Mouse (Mus musculus): ENCODE data around the gene Xrcc3.
A peak's percentile ranks its signal among the peaks of the same experiment; 100 is the strongest.

Gene Xrcc3

GRCm38 (mm10) chr12:111774156-111774555 lies 39.5 kb downstream of the Xrcc3 start:
- no peak for DNase-seq (ENCODE audit: low spot score)

- no peak for DNase-seq (ENCODE audit: low spot score)
Measured at GRCm38 (mm10) chr12:111770651-111771050, 43.0 kb downstream of the Xrcc3 start.

- DNase-seq (ENCODE audit: low spot score), result no peak
Measured at GRCm38 (mm10) chr12:111769816-111770577, 43.7 kb downstream of the Xrcc3 start.

GRCm38 (mm10) chr12:111769306-111769705 lies 44.4 kb downstream of the Xrcc3 start:
- no peak for DNase-seq (ENCODE audit: low spot score)

- no peak for DNase-seq (ENCODE audit: low spot score)
Measured at GRCm38 (mm10) chr12:111768322-111768928, 45.2 kb downstream of the Xrcc3 start.

- DNase-seq (ENCODE audit: low spot score), result no peak
Measured at GRCm38 (mm10) chr12:111766313-111767236, 47.1 kb downstream of the Xrcc3 start.

GRCm38 (mm10) chr12:111762620-111763280 lies 50.9 kb downstream of the Xrcc3 start:
- no peak for DNase-seq (ENCODE audit: low spot score)

- no peak for DNase-seq (ENCODE audit: low spot score)
Measured at GRCm38 (mm10) chr12:111760306-111760908, 53.3 kb downstream of the Xrcc3 start.

GRCm38 (mm10) chr12:111759176-111760061 lies 54.3 kb downstream of the Xrcc3 start:
- no peak for DNase-seq (ENCODE audit: low spot score)

- DNase-seq (ENCODE audit: low spot score), result peak; percentile 64
Measured at GRCm38 (mm10) chr12:111758381-111759175, 55.1 kb downstream of the Xrcc3 start, which contains the start of gene Klc1. Gene Klc1 (plus strand): TSS chr12:111758849.

- no peak for DNase-seq (ENCODE audit: low spot score)
Measured at GRCm38 (mm10) chr12:111757561-111758325, 55.9 kb downstream of the Xrcc3 start.

- DNase-seq (ENCODE audit: low spot score), result no peak
Measured at GRCm38 (mm10) chr12:111756698-111757082, 57.0 kb downstream of the Xrcc3 start.

- no peak for DNase-seq (ENCODE audit: low spot score)
Measured at GRCm38 (mm10) chr12:111756082-111756697, 57.5 kb downstream of the Xrcc3 start.

- no peak for DNase-seq (ENCODE audit: low spot score)
Measured at GRCm38 (mm10) chr12:111755231-111755630, 58.4 kb downstream of the Xrcc3 start.

- no peak for DNase-seq (ENCODE audit: low spot score)
Measured at GRCm38 (mm10) chr12:111754710-111755109, 59.0 kb downstream of the Xrcc3 start.

GRCm38 (mm10) chr12:111753347-111753746 lies 60.3 kb downstream of the Xrcc3 start:
- DNase-seq (ENCODE audit: low spot score), result no peak
